Mouse (Mus musculus) heart, embryonic 15.5 days (tissue): ENCODE measurements around the gene Arhgap24. TPM values are rescaled to one million over a fixed set of nuclear protein-coding genes. Genes with fewer than 3 reads are reported as not detected.

Experiments
- ATAC-seq: fragments of 200-750 bp; cut with Nextera tagmentation; replicated peaks from 2 replicates; pipeline ENCODE4 v1.8.0; 2017; ENCODE audit warnings: low read depth, moderate TSS enrichment; ENCODE audit not compliant: insufficient number of reproducible peaks, insufficient read depth, low FRiP score
- H3K27ac ChIP-seq: fragments of 300-500 bp; sonication (generic); 2 replicates; pipeline ENCODE4 v1.5.1; 2015; ENCODE audit warnings: mild to moderate bottlenecking, inconsistent platforms
- H3K27me3 ChIP-seq: fragments of 300-500 bp; sonication (generic); 2 replicates; pipeline ENCODE4 v1.6.1; 2015; ENCODE audit warnings: inconsistent platforms
- H3K36me3 ChIP-seq: fragments of 300-500 bp; sonication (generic); 2 replicates; pipeline ENCODE4 v1.6.1; 2015; ENCODE audit warnings: mild to moderate bottlenecking, inconsistent platforms
- H3K4me1 ChIP-seq: fragments of 300-500 bp; sonication (generic); replicated peaks from 2 replicates; pipeline ENCODE4 v1.6.1; 2015; ENCODE audit warnings: inconsistent platforms
- H3K4me2 ChIP-seq: fragments of 300-500 bp; sonication (generic); 2 replicates; pipeline ENCODE4 v1.6.1; 2015; ENCODE audit warnings: inconsistent platforms, mild to moderate bottlenecking, moderate library complexity
- H3K4me3 ChIP-seq: fragments of 300-500 bp; sonication (generic); 2 replicates; pipeline ENCODE4 v1.5.1; 2015; ENCODE audit warnings: mild to moderate bottlenecking, inconsistent platforms
- H3K9ac ChIP-seq: fragments of 300-500 bp; sonication (generic); 2 replicates; pipeline ENCODE4 v1.6.1; 2015; ENCODE audit warnings: mild to moderate bottlenecking, inconsistent platforms
- H3K9me3 ChIP-seq: fragments of 300-500 bp; sonication (generic); replicated peaks from 2 replicates; pipeline ENCODE4 v1.6.1; 2016; ENCODE audit warnings: inconsistent platforms
- WGBS: fragments of 180-500 bp; shearing (Covaris S2); methylation state at CpG from one replicate; pipeline ENCODE4 v1.1.7; 2015; ENCODE audit warnings: mixed read lengths; 5-methylcytosine and 5-hydroxymethylcytosine counted together
- polyA plus RNA-seq: library from polyadenylated mRNA; unstranded; fragments of >200 nt; fragmentation: Nextera tagmentation; extraction: Ambion mirVana; gene quantifications from 2 replicates; pipeline ENCODE4 v1.2.1, GENCODE M21; 2015

Arhgap24 gene
- polyA plus RNA-seq, 1 experiment from 2014 or later = 13.4 TPM

DNA sequence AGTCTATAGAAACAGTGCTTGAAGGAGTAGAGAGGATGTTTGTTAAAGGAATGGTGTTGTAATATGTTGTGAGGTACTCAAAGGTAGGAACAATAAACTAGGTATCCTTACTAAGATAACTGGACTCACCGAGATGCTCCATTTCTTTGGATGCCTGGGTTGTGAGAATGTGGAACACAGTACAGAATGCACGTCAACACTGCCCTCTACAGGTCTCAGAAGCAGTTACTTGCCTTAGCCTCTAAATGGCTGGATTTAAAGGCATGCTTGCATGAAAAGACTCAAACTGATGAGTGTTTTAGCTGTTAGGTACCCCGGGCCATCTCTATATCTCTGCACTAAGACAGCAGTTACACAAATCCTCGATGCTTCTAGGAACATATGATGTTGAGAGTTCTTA, 211.3 kb downstream of the Arhgap24 start:
- Histone ChIP-seq H3K9me3 (no peaks in the 10 kb centered on the region), H3K9ac (no peak overlapping the region), H3K4me3 (no peak overlapping the region), H3K27me3 (no peaks in the 10 kb centered on the region), H3K36me3 (no peaks in the 10 kb centered on the region), H3K4me2 (no peak overlapping the region), H3K4me1 (no peaks in the 10 kb centered on the region), H3K27ac (no peak overlapping the region)
- WGBS = 12% methylated on average over 4 of the region's 4 CpGs
- no peak for ATAC-seq

- Histone ChIP-seq H3K9ac (no peak overlapping the region), H3K9me3 (no peaks in the 10 kb centered on the region), H3K27ac (no peak overlapping the region), H3K27me3 (no peaks in the 10 kb centered on the region), H3K4me3 (no peak overlapping the region), H3K4me2 (no peak overlapping the region), H3K36me3 (no peaks in the 10 kb centered on the region), H3K4me1 (no peaks in the 10 kb centered on the region)
- no peak for ATAC-seq
- WGBS = 64% methylated on average over 2 of the region's 2 CpGs
Measured at GRCm38 (mm10) chr5:102693192-102693591, 212.0 kb downstream of the Arhgap24 start.

GRCm38 (mm10) chr5:102693871-102694270, 212.7 kb downstream of the Arhgap24 start:
- 74% methylated on average over 3 of the region's 3 CpGs for whole genome bisulfite sequencing
- no peak for ATAC-seq

GRCm38 (mm10) chr5:102697784-102698183, 216.6 kb downstream of the Arhgap24 start:
- ATAC-seq = no peak
- Histone ChIP-seq H3K9ac (no peak overlapping the region), H3K4me3 (no peak overlapping the region), H3K27me3 (no peaks in the 10 kb centered on the region), H3K9me3 (no peaks in the 10 kb centered on the region), H3K36me3 (no peaks in the 10 kb centered on the region), H3K27ac (no peak overlapping the region), H3K4me1 (no peaks in the 10 kb centered on the region), H3K4me2 (no peak overlapping the region)
- 77% methylated on average over 1 of the region's 1 CpGs for WGBS

More at GRCm38 (mm10) chr5:102693871-102694270, 212.7 kb downstream of the Arhgap24 start:
- Histone ChIP-seq H3K4me2 (no peak overlapping the region), H3K4me3 (no peak overlapping the region), H3K9ac (no peak overlapping the region), H3K4me1 (no peaks in the 10 kb centered on the region), H3K9me3 (no peaks in the 10 kb centered on the region), H3K27me3 (no peaks in the 10 kb centered on the region), H3K27ac (no peak overlapping the region), H3K36me3 (no peaks in the 10 kb centered on the region)

DNA sequence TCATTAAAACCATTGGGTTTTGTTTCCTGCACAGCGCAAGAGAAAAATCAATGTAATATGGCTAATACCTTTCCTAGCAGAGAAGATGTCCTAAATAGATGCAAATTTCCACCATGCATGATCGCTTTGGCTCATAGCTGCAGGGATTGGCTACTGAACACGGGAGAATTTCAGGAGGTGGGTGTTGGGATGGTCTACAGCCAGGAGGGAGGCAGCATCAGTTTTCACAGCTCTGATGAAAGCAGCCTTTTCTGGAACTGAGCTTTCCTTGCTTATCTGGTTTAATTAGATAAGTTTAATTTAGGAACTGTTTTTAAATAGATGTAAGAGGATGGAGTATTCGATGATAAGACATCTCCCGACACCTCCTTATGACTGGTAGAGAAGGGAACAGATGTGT, 217.2 kb downstream of the Arhgap24 start:
- 60% methylated on average over 5 of the region's 5 CpGs for WGBS

GRCm38 (mm10) chr5:102698891-102699290, 217.7 kb downstream of the Arhgap24 start:
- no peaks in the 10 kb centered on the region for H3K9me3 ChIP-seq
- no peak overlapping the region for H3K4me3 ChIP-seq
- WGBS = 73% methylated on average over 2 of the region's 2 CpGs
- H3K9ac ChIP-seq = no peak overlapping the region
- no peak overlapping the region for H3K27ac ChIP-seq
- H3K4me2 ChIP-seq = no peak overlapping the region
- no peaks in the 10 kb centered on the region for H3K27me3 ChIP-seq
- no peak for ATAC-seq
- H3K36me3 ChIP-seq = no peaks in the 10 kb centered on the region
- no peaks in the 10 kb centered on the region for H3K4me1 ChIP-seq

More for the DNA sequence above, 217.2 kb downstream of the Arhgap24 start:
- H3K9me3 ChIP-seq = no peaks in the 10 kb centered on the region
- H3K27ac ChIP-seq = no peak overlapping the region
- H3K9ac ChIP-seq = no peak overlapping the region
- H3K4me3 ChIP-seq = no peak overlapping the region
- no peaks in the 10 kb centered on the region for H3K36me3 ChIP-seq
- no peak for ATAC-seq
- H3K27me3 ChIP-seq = no peaks in the 10 kb centered on the region
- no peaks in the 10 kb centered on the region for H3K4me1 ChIP-seq
- H3K4me2 ChIP-seq = no peak overlapping the region

- Histone ChIP-seq H3K27ac (no peak overlapping the region), H3K4me3 (no peak overlapping the region)
- WGBS = 64% methylated on average over 6 of the region's 6 CpGs
Measured at GRCm38 (mm10) chr5:102702581-102702980, 221.4 kb downstream of the Arhgap24 start.

DNA sequence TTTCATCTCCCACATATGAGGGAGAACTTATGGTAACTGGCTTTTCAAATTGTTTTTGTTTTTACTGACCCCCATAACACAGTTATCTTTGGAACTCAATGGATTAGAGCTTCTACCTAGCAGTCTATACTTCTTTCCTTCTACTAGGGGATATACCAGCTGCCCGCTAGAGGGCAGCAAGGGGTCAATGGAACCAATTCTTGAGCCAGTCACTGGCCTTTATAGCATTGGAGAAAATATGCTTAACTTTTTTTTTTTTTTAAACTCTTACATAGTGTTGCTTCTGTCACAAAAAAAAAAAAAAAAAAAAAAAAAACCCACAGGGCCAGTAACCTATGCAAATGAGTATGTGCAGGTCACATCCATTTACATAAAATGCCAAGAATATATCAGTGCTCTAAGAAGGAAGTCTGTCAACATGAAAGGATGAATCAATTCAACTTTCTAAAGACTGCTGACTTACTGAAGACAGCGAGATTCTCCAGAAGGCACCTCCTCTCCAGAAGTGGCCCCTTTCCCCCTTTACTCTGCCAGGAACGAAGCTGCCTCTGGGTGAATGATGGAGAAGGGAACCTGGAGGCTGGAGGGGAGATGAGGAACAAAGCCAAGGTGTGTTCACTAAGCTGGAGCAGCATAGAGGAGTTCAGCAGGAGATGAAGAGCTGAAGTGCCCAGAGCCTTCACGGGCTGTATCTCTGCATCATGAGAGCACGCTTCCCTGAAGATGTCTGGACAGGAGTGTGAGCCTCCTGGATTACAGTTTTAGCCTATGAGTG, 222.3 kb downstream of the Arhgap24 start:
- Histone ChIP-seq H3K9ac (no peak overlapping the region), H3K4me1 (no peaks in the 10 kb centered on the region), H3K36me3 (no peaks in the 10 kb centered on the region), H3K4me2 (no peak overlapping the region), H3K27me3 (no peaks in the 10 kb centered on the region), H3K9me3 (no peaks in the 10 kb centered on the region), H3K4me3 (no peak overlapping the region), H3K27ac (no peak overlapping the region)
- WGBS = 54% methylated on average over 5 of the region's 5 CpGs
- ATAC-seq = no peak

More at GRCm38 (mm10) chr5:102702581-102702980, 221.4 kb downstream of the Arhgap24 start:
- no peaks in the 10 kb centered on the region for H3K9me3 ChIP-seq
- no peak for ATAC-seq
- H3K27me3 ChIP-seq = no peaks in the 10 kb centered on the region
- no peak overlapping the region for H3K9ac ChIP-seq
- H3K4me1 ChIP-seq = no peaks in the 10 kb centered on the region
- no peaks in the 10 kb centered on the region for H3K36me3 ChIP-seq
- H3K4me2 ChIP-seq = no peak overlapping the region

DNA sequence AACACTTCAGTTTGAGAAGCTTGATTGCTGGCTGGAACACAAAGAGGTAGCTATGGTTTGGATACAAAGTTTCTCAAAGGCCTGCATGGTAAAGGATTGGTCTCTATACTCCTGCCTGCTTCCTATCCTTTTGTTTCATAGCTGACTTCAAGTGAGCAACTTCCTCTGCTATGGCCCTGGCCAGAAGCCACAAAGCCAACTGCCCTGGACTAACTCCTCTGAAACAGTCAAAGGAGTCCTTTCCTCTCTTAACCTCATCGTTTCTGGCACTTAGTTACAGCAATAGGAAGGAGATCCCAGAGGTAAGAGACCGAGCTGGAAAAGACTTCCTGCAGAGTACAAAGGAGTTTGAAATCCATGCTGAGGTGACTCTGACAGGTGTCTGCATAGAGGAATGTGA, 224.0 kb downstream of the Arhgap24 start:
- Histone ChIP-seq H3K4me2 (no peak overlapping the region), H3K27me3 (no peaks in the 10 kb centered on the region), H3K4me3 (no peak overlapping the region), H3K4me1 (no peaks in the 10 kb centered on the region), H3K27ac (no peak overlapping the region), H3K36me3 (no peaks in the 10 kb centered on the region), H3K9me3 (no peaks in the 10 kb centered on the region), H3K9ac (no peak overlapping the region)
- ATAC-seq = no peak
- WGBS = 41% methylated on average over 2 of the region's 2 CpGs

DNA sequence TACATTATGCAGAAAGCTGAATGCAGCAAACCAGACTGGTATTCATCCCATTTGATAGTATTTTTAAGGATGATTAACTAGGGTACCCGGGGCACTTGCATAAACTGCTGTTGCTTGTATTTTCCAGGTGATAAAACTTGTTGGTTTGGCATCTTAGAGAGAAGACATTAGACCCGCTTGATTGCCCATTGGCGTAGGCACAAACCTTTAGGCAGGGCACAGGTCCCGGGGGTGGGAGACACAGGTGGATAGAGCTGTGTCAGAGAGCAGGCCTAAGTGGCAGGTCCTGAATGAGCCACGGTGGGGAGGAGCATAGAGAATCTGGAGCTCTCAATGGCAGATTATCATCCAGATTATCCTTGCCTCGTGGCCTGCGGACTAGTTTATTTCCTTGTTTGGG, 229.1 kb downstream of the Arhgap24 start:
- Histone ChIP-seq H3K4me1 (no peaks in the 10 kb centered on the region), H3K27ac (no peak overlapping the region), H3K9me3 (no peaks in the 10 kb centered on the region), H3K4me3 (no peak overlapping the region), H3K4me2 (no peak overlapping the region), H3K36me3 (no peaks in the 10 kb centered on the region), H3K27me3 (no peaks in the 10 kb centered on the region), H3K9ac (no peak overlapping the region)
- 81% methylated on average over 7 of the region's 7 CpGs for WGBS
- ATAC-seq = no peak

- Histone ChIP-seq H3K27me3 (no peaks in the 10 kb centered on the region), H3K4me2 (no peak overlapping the region), H3K36me3 (no peaks in the 10 kb centered on the region), H3K9ac (no peak overlapping the region), H3K4me3 (no peak overlapping the region), H3K4me1 (no peaks in the 10 kb centered on the region), H3K27ac (no peak overlapping the region), H3K9me3 (no peaks in the 10 kb centered on the region)
- 59% methylated on average over 8 of the region's 8 CpGs for WGBS
- ATAC-seq = no peak
Measured at GRCm38 (mm10) chr5:102719368-102719972, 238.3 kb downstream of the Arhgap24 start.

GRCm38 (mm10) chr5:102723558-102723957, 242.4 kb downstream of the Arhgap24 start:
- Histone ChIP-seq H3K4me2 (no peak overlapping the region), H3K4me1 (peaks cover 4% of the 10 kb centered on the region; the same call in 1 of the 2 replicates), H3K36me3 (no peaks in the 10 kb centered on the region), H3K9ac (no peak overlapping the region), H3K9me3 (no peaks in the 10 kb centered on the region), H3K4me3 (no peak overlapping the region), H3K27ac (no peak overlapping the region), H3K27me3 (no peaks in the 10 kb centered on the region)
- 91% methylated on average over 3 of the region's 3 CpGs for WGBS
- no peak for ATAC-seq
